Mouse (Mus musculus) naive thymus-derived CD4-positive, alpha-beta T cell, adult 2 months (primary cell): ENCODE measurements around the gene Alox12.

Experiments used
- DNase-seq: peaks from one replicate; pipeline ENCODE4 v3.0.0-alpha.2; 2011; ENCODE audit warnings: low read depth

Alox12 gene

GRCm38 (mm10) chr11:70239541-70240279, 15.4 kb downstream of the Alox12 start, which contains the start of the genes Gm21988 and Rnasek:
TSS of gene Gm21988 (minus strand) at chr11:70239830.
TSS of gene Rnasek (minus strand) at chr11:70239842.
- DNase-seq, result peak; percentile 93

- DNase-seq, result peak; percentile 47
Observed at GRCm38 (mm10) chr11:70238591-70239440, 16.3 kb downstream of the Alox12 start.

- DNase-seq, result peak; percentile 95
Observed at GRCm38 (mm10) chr11:70237457-70238167, 17.5 kb downstream of the Alox12 start, which contains the start of gene 0610010K14Rik. TSS of gene 0610010K14Rik (minus strand) at chr11:70237914.

GRCm38 (mm10) chr11:70236717-70237116, 18.4 kb downstream of the Alox12 start:
- no peak for DNase-seq

- no peak for DNase-seq
Observed at GRCm38 (mm10) chr11:70235254-70235900, 19.8 kb downstream of the Alox12 start.

- no peak for DNase-seq
Observed at GRCm38 (mm10) chr11:70234497-70234896, 20.7 kb downstream of the Alox12 start.

GRCm38 (mm10) chr11:70234037-70234436, 21.1 kb downstream of the Alox12 start:
- no peak for DNase-seq

- DNase-seq, result no peak
Observed at GRCm38 (mm10) chr11:70233016-70233415, 22.1 kb downstream of the Alox12 start.

GRCm38 (mm10) chr11:70232546-70232945, 22.6 kb downstream of the Alox12 start:
- no peak for DNase-seq

- DNase-seq, result peak; percentile 90
Observed at GRCm38 (mm10) chr11:70230239-70230727, 24.9 kb downstream of the Alox12 start.

- no peak for DNase-seq
Observed at GRCm38 (mm10) chr11:70229260-70230010, 25.7 kb downstream of the Alox12 start, which contains the start of gene Bcl6b. TSS of gene Bcl6b (minus strand) at chr11:70229798.

- peak; percentile 90 for DNase-seq
Observed at GRCm38 (mm10) chr11:70228828-70229227, 26.3 kb downstream of the Alox12 start.

GRCm38 (mm10) chr11:70227661-70228245, 27.4 kb downstream of the Alox12 start:
- DNase-seq, result no peak

GRCm38 (mm10) chr11:70227126-70227525, 28.0 kb downstream of the Alox12 start:
- DNase-seq, result no peak

- no peak for DNase-seq
Observed at GRCm38 (mm10) chr11:70226602-70226890, 28.6 kb downstream of the Alox12 start.

- DNase-seq, result no peak
Observed at GRCm38 (mm10) chr11:70225798-70226601, 29.2 kb downstream of the Alox12 start.

- no peak for DNase-seq
Observed at GRCm38 (mm10) chr11:70223724-70224123, 31.4 kb downstream of the Alox12 start.

GRCm38 (mm10) chr11:70221603-70222500, 33.3 kb downstream of the Alox12 start:
- DNase-seq, result peak; percentile 41
